Mouse (Mus musculus) mouse trophoblast stem cell (cell line): ENCODE data around the gene Ube2f.

Experiments
- in situ Hi-C, 2 experiments: fragments of 300-500 bp; cut with MseI, MboI; formaldehyde crosslinking; loops; 2 replicates in 1 of 2; 3 replicates in 1 of 2; pipeline ENCODE4 v1.15.1; 2025

Gene Ube2f

DNA sequence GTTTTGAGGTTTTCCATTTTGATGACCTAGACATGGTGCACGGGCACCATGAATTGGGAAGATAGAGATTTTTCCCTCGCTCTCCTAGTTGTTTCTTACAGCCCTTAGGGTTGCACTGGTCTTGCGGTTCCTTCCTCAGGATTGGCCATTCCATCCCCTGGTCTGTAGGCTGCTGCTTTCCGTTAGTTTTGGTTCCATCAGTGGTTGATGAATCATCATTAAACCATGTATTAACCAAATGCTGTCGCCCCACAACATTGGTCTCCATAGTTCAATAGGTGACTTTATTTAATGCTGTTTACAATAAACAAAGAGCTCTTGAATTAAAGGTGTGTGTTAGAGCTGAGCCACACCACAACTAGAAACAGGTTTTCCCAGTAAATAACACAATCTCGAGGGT lies 12.4 kb upstream of the Ube2f start:
- in situ Hi-C loops: no loop called here

- in situ Hi-C loops: no loop called here
Observed at GRCm38 (mm10) chr1:91239112-91239511, 11.0 kb upstream of the Ube2f start.

DNA sequence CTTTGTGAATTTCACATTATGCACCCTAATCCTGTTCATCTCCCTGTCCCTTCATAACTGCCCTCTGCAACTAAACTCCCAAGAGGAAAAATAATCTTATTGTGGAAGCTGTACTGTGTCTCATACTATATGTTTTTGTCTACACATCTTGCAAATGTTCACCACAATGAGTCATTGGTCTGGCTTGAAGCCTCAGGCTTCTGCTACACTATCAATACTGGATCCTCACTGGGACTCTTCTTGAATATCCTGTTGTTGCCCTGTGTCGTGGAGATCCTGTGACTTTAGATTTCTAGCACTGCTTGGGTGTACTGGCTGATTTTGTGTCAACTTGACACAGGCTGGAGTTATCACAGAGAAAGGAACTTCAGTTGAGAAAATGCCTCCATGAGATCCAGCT lies 10.3 kb upstream of the Ube2f start:
- in situ Hi-C loops: no loop called here

- in situ Hi-C loops: no loop called here
Observed at GRCm38 (mm10) chr1:91240685-91241084, 9.4 kb upstream of the Ube2f start.

- in situ Hi-C loops: no loop called here
Observed at GRCm38 (mm10) chr1:91241249-91241648, 8.9 kb upstream of the Ube2f start.

GRCm38 (mm10) chr1:91248242-91248641 lies 1.9 kb upstream of the Ube2f start:
- in situ Hi-C loops: no loop called here

- in situ Hi-C loops: no loop called here
Observed at GRCm38 (mm10) chr1:91248970-91249369, 1.1 kb upstream of the Ube2f start.

- in situ Hi-C loops: no loop called here
Observed at GRCm38 (mm10) chr1:91250415-91251147, 477 bp downstream of the Ube2f start.

DNA sequence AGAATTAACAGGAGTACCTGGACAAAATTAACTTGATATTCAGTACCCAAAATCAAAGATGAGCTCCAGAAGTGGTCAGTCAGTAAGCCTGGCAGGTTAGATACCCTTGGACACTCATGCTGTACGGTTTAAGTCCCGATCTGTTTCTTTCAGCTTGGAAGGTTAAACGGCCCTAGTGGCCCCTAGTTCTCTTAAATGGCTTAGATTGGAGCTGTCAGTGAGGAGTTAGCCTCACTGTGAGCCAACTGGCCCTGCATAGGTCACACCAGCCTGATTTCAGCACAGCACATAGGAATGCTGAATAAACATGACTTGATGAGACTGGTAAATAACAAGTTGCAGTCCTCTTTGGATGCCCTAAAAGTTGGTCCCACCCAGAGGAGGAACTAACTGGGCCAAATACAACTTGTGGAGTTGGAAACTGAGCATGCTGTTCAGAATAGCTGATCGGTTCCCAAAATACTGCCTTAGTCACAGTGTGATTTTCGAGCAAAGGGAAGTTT lies 1.1 kb downstream of the Ube2f start:
- in situ Hi-C loops: no loop called here

DNA sequence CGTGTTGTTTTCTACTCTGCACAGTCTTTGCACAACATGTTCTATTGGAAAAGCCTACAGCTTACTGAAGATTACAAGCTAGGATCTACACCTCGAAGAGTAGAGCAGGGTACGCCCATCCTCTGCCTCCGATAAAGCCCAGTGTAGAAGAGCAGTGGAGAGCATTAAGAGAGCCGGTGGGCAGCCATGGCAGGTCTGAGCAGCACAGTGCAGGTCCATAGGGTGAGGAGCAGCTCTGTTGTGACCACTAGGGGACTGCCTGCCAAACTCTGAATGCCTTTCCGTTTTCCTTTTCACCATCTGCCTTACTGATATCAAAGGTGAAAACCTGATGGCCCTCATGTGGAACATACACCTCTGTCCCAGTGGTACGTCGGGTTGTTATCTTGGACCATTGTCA lies 1.8 kb downstream of the Ube2f start:
- in situ Hi-C loops: no loop called here

DNA sequence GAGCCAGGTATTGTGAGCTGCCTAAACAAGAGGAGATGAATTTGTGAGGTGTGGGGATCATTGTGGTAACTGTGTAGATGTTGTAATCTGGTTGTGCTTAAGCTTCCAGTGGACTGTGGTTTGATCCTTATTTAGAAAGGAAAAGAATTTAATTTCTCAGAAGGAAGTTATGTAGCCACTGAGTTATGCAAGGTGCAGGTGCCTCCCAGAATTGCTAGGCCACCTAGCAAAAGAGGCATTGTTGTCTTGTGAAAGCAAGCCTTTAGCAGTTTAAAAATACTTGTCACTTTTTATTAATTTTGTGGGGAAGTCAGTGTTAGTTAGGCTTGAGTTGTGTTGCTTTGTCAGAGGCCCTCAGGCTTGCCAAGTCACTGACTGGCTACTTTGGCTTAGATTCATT lies 7.8 kb downstream of the Ube2f start:
- in situ Hi-C loops: no loop called here

DNA sequence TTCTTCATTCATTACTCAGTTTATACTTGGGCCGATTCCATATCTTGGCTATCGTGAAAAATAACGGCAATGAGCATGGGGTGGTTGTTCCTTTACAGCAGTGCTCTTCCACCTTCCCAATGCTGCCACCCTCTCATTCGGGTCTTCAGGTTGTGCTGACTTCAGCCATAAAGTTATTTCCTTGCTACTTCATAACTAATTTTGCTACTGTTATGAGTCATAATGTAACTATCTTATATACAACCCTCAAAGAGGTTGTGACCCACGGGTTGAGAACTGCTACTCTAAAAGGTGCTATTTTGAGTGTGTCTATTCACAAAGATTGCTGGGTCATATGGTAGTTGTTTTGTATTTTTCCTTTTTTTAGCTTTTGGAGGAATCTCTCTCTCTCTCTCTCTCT lies 9.7 kb downstream of the Ube2f start:
- in situ Hi-C loops: no loop called here

- in situ Hi-C loops: no loop called here
Observed at GRCm38 (mm10) chr1:91262508-91262907, 12.4 kb downstream of the Ube2f start.

GRCm38 (mm10) chr1:91272260-91272659 lies 22.2 kb downstream of the Ube2f start:
- in situ Hi-C loops: no loop called here

DNA sequence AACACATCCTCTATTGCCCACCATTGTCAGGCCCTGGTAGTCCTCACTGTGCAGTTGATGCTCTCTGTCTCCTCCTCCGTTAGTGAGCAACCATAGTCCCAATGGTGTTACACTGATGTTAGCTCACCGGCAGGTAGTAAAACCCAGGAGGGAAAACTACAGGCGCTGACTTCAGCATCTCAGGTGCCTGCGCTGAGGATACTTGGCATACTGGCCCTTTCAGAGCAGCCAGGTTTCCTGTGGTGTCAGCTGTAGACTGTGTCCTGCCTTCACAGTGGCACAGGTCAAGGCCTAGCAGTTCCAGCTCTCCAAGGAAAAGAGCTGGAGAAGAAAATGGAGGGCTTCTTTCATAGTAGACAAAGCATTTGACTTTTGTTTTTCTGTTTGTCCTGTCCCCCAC lies 26.5 kb downstream of the Ube2f start:
- in situ Hi-C loops: no loop called here

DNA sequence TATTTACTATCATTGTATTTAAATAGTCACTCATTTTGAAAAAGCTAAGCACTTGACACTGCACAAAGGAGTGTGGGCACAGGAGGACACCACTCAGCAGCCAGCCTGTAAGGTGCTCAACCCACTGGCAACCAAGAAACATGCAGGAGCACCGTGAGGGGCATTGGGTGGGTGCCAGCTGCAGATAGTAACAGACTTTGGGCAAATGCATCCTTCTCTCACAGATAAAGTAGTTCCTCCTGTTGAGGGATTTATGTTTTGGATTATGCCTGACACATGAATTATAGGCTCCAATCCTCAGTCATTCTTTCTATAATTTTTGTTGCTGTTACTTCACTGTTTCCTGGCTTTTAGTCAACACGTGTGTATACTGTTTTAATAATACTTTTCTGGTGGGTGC lies 27.4 kb downstream of the Ube2f start:
- in situ Hi-C loops: no loop called here

DNA sequence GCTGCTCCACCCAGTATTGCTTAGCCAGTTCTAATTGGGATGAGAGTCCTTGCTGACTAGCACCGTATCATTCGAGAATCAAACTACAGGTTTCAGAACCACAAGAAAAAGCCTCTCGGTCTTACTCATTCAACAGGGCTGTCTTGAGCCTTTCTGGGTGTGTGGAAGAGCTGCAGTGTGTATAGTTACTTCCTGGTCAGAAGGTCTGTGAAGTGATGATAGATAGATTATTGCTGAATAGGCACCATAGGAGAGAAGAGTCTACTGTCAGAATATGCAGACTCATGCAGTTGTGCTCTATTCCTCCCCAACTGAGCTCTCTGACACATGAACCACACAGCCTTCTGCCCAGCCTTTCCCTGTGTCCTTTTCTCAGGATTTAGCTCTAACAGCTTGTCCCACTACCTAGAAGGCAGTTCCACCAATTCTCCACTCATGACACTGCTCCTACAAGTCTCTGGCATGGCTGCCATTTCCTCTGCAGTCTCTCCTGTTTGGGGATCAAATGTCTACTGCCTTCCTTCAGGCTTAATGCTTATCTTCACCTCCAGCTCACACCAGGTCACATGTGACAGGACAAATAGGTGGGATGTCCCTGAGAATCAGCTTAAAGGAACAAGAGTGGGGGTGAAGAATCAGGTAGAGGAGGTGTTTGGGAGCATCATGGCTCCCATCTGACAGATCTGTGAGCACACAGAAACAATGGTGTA lies 28.5 kb downstream of the Ube2f start:
- in situ Hi-C loops: no loop called here

- in situ Hi-C loops: no loop called here
Observed at GRCm38 (mm10) chr1:91279126-91279525, 29.0 kb downstream of the Ube2f start.

GRCm38 (mm10) chr1:91282582-91282981 lies 32.5 kb downstream of the Ube2f start:
- in situ Hi-C loops: no loop called here

- in situ Hi-C loops: no loop called here
Observed at GRCm38 (mm10) chr1:91289375-91289774, 39.3 kb downstream of the Ube2f start.

DNA sequence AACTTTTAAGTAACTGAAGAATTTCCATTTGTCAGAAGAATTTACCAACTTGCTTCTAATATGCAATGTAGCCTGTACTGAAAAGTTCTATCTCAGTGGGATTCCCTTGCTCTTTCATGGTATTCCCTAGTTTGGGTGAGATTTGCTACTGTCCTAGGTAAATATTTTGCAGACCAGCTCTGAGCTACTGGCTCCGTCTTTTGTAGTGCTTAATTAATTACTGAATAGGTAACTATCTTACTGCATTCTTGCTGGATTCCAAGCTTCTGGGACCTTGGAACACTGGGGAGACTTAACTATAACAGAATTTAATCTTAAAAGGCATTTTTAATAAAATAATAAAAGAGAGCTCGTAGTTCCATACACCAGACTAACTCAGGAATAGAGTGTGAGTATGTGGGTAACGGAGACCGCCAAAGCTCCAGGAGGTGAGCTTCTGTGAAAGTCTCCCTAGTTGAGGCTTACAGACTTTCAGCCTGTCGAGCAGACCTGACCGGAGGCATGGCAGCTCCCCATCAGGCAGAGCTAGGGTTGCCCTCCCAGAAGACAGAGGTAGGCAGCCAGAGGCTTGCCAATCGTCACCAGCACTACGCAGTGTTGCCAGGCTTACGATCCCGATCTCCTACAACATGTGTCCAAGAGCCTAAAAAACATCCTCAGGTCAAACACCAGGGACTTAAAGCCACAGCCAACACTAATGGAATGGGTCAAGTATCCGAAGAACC lies 42.2 kb downstream of the Ube2f start:
- in situ Hi-C loops: no loop called here

DNA sequence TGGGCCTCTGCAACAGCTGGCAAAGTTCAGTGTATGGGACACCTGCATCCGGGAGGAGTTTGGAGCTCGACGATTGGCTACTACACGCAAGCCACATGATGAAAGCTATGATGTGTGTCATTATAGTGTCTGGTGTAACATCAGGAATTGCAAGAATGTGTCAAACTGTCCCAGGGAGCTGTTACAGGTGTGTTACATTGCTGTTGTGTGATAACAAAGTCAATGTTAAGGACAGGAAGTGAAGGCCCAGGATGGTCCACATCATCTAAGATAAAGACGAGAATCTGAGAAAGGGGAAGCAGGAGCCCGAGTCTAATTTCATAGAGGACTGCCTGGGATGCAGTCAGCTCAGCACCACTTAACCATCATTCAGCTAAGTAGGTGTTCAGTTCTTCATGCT lies 45.4 kb downstream of the Ube2f start:
- in situ Hi-C loops: no loop called here
